Mouse (Mus musculus): ENCODE measurements around the gene Gm33543. TPM values are rescaled to one million over a fixed set of nuclear protein-coding genes. Genes with fewer than 3 reads are reported as not detected.
A peak's percentile ranks its signal among the peaks of the same experiment; 100 is the strongest.

Gene Gm33543
- total RNA-seq (2021) = 1 to 10 TPM in 1 of 2 experiments, under 1 TPM in 1; 0.95 to 1.4 TPM
- long read RNA-seq, experiment 1, partial matches to known transcripts = 0 of 1 reads
- long read RNA-seq, experiment 1, other reads (novel, unspliced or antisense) = 0 of 1 reads
- long read RNA-seq, experiment 2, partial matches to known transcripts = 0 of 2 reads
- long read RNA-seq, experiment 2, other reads (novel, unspliced or antisense) = 1 of 2 reads

GRCm38 (mm10) chr10:95842789-95843637 is at the start of gene Gm33543:
Gene Gm33543 (minus strand): TSS chr10:95842930.
- DNase-seq = no peak

- no peak for DNase-seq
These were observed 49.4 kb upstream of the Gm33543 start for GRCm38 (mm10) chr10:95892132-95892531.

- no peak for DNase-seq
These were observed 48.7 kb upstream of the Gm33543 start for GRCm38 (mm10) chr10:95891214-95891960.

GRCm38 (mm10) chr10:95883761-95884517 is 41.2 kb upstream of the Gm33543 start:
- no peak for DNase-seq

GRCm38 (mm10) chr10:95882036-95882435 is 39.3 kb upstream of the Gm33543 start:
- no peak for DNase-seq

GRCm38 (mm10) chr10:95879983-95880934 is 37.5 kb upstream of the Gm33543 start:
- DNase-seq = no peak

- DNase-seq = no peak
These were observed 28.1 kb upstream of the Gm33543 start for GRCm38 (mm10) chr10:95870782-95871181.

- DNase-seq = no peak
These were observed 25.6 kb upstream of the Gm33543 start for GRCm38 (mm10) chr10:95868348-95868747.

GRCm38 (mm10) chr10:95867596-95867995 is 24.9 kb upstream of the Gm33543 start:
- DNase-seq = no peak

- DNase-seq = peak; percentile 7
These were observed 21.8 kb upstream of the Gm33543 start for GRCm38 (mm10) chr10:95864349-95865124.

GRCm38 (mm10) chr10:95862664-95863063 is 19.9 kb upstream of the Gm33543 start:
- no peak for DNase-seq

- no peak for DNase-seq
These were observed 15.4 kb upstream of the Gm33543 start for GRCm38 (mm10) chr10:95858164-95858563.

- DNase-seq = no peak
These were observed 12.7 kb upstream of the Gm33543 start for GRCm38 (mm10) chr10:95855411-95855810.

GRCm38 (mm10) chr10:95850504-95850903 is 7.8 kb upstream of the Gm33543 start:
- DNase-seq = no peak

- no peak for DNase-seq
These were observed 4.0 kb upstream of the Gm33543 start for GRCm38 (mm10) chr10:95846739-95847138.

GRCm38 (mm10) chr10:95846281-95846680 is 3.6 kb upstream of the Gm33543 start:
- DNase-seq = no peak

- DNase-seq = no peak
These were observed 1.1 kb upstream of the Gm33543 start for GRCm38 (mm10) chr10:95843878-95844277.

GRCm38 (mm10) chr10:95841241-95841640 is 1.5 kb downstream of the Gm33543 start:
- DNase-seq = no peak

- DNase-seq = no peak
These were observed 2.9 kb downstream of the Gm33543 start for GRCm38 (mm10) chr10:95839803-95840202.

GRCm38 (mm10) chr10:95839036-95839435 is 3.7 kb downstream of the Gm33543 start:
- no peak for DNase-seq
